Mouse (Mus musculus): ENCODE measurements around the gene Fam133b. TPM values are rescaled to one million over a fixed set of nuclear protein-coding genes. Genes with fewer than 3 reads are reported as not detected.

Fam133b gene
- polyA plus RNA-seq, 1 experiment: 10.3 TPM

GRCm38 (mm10) chr5:3536592-3537212 is 6.9 kb upstream of the Fam133b start:
- Histone ChIP-seq H3K27me3 (ENCODE audit: control insufficient read depth, insufficient read depth, insufficient read length) (no peaks in the 10 kb centered on the region), H3K4me2 (ENCODE audit: low read depth) (no peak overlapping the region), H3ac (ENCODE audit: control insufficient read depth, insufficient read length) (no peak overlapping the region), H3K4me3 (no peak overlapping the region), H3K79me2 (ENCODE audit: control insufficient read depth, insufficient read depth) (no peaks in the 10 kb centered on the region), H3K36me3 (ENCODE audit: control insufficient read depth, insufficient read depth) (no peaks in the 10 kb centered on the region)
- no peak for TF ChIP-seq SRF (IDR thresholded peaks at IDR 0.05; ENCODE audit: control insufficient read depth, insufficient read length, low read depth)
- TF ChIP-seq POLR2AphosphoS2 (IDR thresholded peaks at IDR 0.05; ENCODE audit: insufficient read length, low read depth): no peak
- TF ChIP-seq REST (IDR thresholded peaks at IDR 0.05; ENCODE audit: insufficient read depth, insufficient read length): no peak
- no peak for TF ChIP-seq USF1 (IDR thresholded peaks at IDR 0.05; ENCODE audit: low read depth)
- no peak for TF ChIP-seq POLR2A (IDR thresholded peaks at IDR 0.05; ENCODE audit: insufficient read length, low read depth)
- TF ChIP-seq MYOD1 (IDR thresholded peaks at IDR 0.05; ENCODE audit: control insufficient read depth in 1 of 3, insufficient read length in 2 of 3, low read depth in 2 of 3): no peak
- TF ChIP-seq TCF3 (IDR thresholded peaks at IDR 0.05; ENCODE audit: insufficient read length, low read depth): no peak
- no peak for TF ChIP-seq CEBPB (IDR thresholded peaks at IDR 0.05; ENCODE audit: insufficient read depth, poor library complexity, severe bottlenecking)
- no peak for TF ChIP-seq E2F4 (IDR thresholded peaks at IDR 0.05; ENCODE audit: insufficient read depth)
- no peak for TF ChIP-seq MAX (IDR thresholded peaks at IDR 0.05; ENCODE audit: low read depth)
- no peak for TF ChIP-seq MYOG (IDR thresholded peaks at IDR 0.05; ENCODE audit: control insufficient read depth in 1 of 3, insufficient read depth in 1 of 3, insufficient read length in 2 of 3, low read depth in 2 of 3)
- TF ChIP-seq TCF12 (IDR thresholded peaks at IDR 0.05; ENCODE audit: insufficient read depth, poor library complexity, severe bottlenecking): no peak

- Histone ChIP-seq H3K79me2 (ENCODE audit: control insufficient read depth, insufficient read depth) (no peaks in the 10 kb centered on the region), H3K27me3 (ENCODE audit: control insufficient read depth, insufficient read depth, insufficient read length) (no peaks in the 10 kb centered on the region), H3ac (ENCODE audit: control insufficient read depth, insufficient read length) (no peak overlapping the region), H3K4me3 (no peak overlapping the region), H3K36me3 (ENCODE audit: control insufficient read depth, insufficient read depth) (no peaks in the 10 kb centered on the region), H3K4me2 (ENCODE audit: low read depth) (peak overlapping the region; percentile 69)
- TF ChIP-seq MYOD1 (IDR thresholded peaks at IDR 0.05; ENCODE audit: control insufficient read depth in 1 of 3, insufficient read length in 2 of 3, low read depth in 2 of 3) (no peak), POLR2A (IDR thresholded peaks at IDR 0.05; ENCODE audit: insufficient read length, low read depth) (no peak), TCF12 (IDR thresholded peaks at IDR 0.05; ENCODE audit: insufficient read depth, poor library complexity, severe bottlenecking) (no peak), USF1 (IDR thresholded peaks at IDR 0.05; ENCODE audit: low read depth) (no peak), E2F4 (IDR thresholded peaks at IDR 0.05; ENCODE audit: insufficient read depth) (no peak), MAX (IDR thresholded peaks at IDR 0.05; ENCODE audit: low read depth) (no peak), MYOG (IDR thresholded peaks at IDR 0.05; ENCODE audit: control insufficient read depth in 1 of 3, insufficient read depth in 1 of 3, insufficient read length in 2 of 3, low read depth in 2 of 3) (no peak), REST (IDR thresholded peaks at IDR 0.05; ENCODE audit: insufficient read depth, insufficient read length) (no peak), TCF3 (IDR thresholded peaks at IDR 0.05; ENCODE audit: insufficient read length, low read depth) (no peak)
Measured at GRCm38 (mm10) chr5:3538505-3539472, 4.8 kb upstream of the Fam133b start.

GRCm38 (mm10) chr5:3541871-3542270 is 1.8 kb upstream of the Fam133b start:
- no peak for TF ChIP-seq TCF12 (IDR thresholded peaks at IDR 0.05; ENCODE audit: insufficient read depth, poor library complexity, severe bottlenecking)
- no peak for TF ChIP-seq CEBPB (IDR thresholded peaks at IDR 0.05; ENCODE audit: insufficient read depth, poor library complexity, severe bottlenecking)
- TF ChIP-seq POLR2A (IDR thresholded peaks at IDR 0.05; ENCODE audit: insufficient read length, low read depth): no peak
- no peak for TF ChIP-seq TCF3 (IDR thresholded peaks at IDR 0.05; ENCODE audit: insufficient read length, low read depth)
- no peak for TF ChIP-seq REST (IDR thresholded peaks at IDR 0.05; ENCODE audit: insufficient read depth, insufficient read length)

GRCm38 (mm10) chr5:3544480-3544769 is 792 bp downstream of the Fam133b start:
- no peaks in the 10 kb centered on the region for H3K36me3 ChIP-seq (ENCODE audit: control insufficient read depth, insufficient read depth)
- H3ac ChIP-seq (ENCODE audit: control insufficient read depth, insufficient read length): peak overlapping the region; percentile 71
- no peaks in the 10 kb centered on the region for H3K27me3 ChIP-seq (ENCODE audit: control insufficient read depth, insufficient read depth, insufficient read length)
- peaks cover 55% of the 10 kb centered on the region for H3K79me2 ChIP-seq (ENCODE audit: control insufficient read depth, insufficient read depth)
- H3K4me3 ChIP-seq: peak overlapping the region; percentile 50
- peak overlapping the region; percentile 97 for H3K4me2 ChIP-seq (ENCODE audit: low read depth)
- TF ChIP-seq REST (IDR thresholded peaks at IDR 0.05; ENCODE audit: insufficient read depth, insufficient read length) (no peak), SRF (IDR thresholded peaks at IDR 0.05; ENCODE audit: control insufficient read depth, insufficient read length, low read depth) (no peak), POLR2A (IDR thresholded peaks at IDR 0.05; ENCODE audit: insufficient read length, low read depth) (no peak), CEBPB (IDR thresholded peaks at IDR 0.05; ENCODE audit: insufficient read depth, poor library complexity, severe bottlenecking) (no peak), E2F4 (IDR thresholded peaks at IDR 0.05; ENCODE audit: insufficient read depth) (no peak), MYOG (IDR thresholded peaks at IDR 0.05; ENCODE audit: control insufficient read depth in 1 of 3, insufficient read depth in 1 of 3, insufficient read length in 2 of 3, low read depth in 2 of 3) (no peak), MAX (IDR thresholded peaks at IDR 0.05; ENCODE audit: low read depth) (no peak), USF1 (IDR thresholded peaks at IDR 0.05; ENCODE audit: low read depth) (no peak), POLR2AphosphoS2 (IDR thresholded peaks at IDR 0.05; ENCODE audit: insufficient read length, low read depth) (no peak), TCF12 (IDR thresholded peaks at IDR 0.05; ENCODE audit: insufficient read depth, poor library complexity, severe bottlenecking) (no peak), MYOD1 (IDR thresholded peaks at IDR 0.05; ENCODE audit: control insufficient read depth in 1 of 3, insufficient read length in 2 of 3, low read depth in 2 of 3) (no peak), TCF3 (IDR thresholded peaks at IDR 0.05; ENCODE audit: insufficient read length, low read depth) (no peak)

More at GRCm38 (mm10) chr5:3541871-3542270, 1.8 kb upstream of the Fam133b start:
- Histone ChIP-seq H3ac (ENCODE audit: control insufficient read depth, insufficient read length) (no peak overlapping the region), H3K4me3 (no peak overlapping the region), H3K4me2 (ENCODE audit: low read depth) (no peak overlapping the region), H3K27me3 (ENCODE audit: control insufficient read depth, insufficient read depth, insufficient read length) (no peaks in the 10 kb centered on the region), H3K79me2 (ENCODE audit: control insufficient read depth, insufficient read depth) (peaks cover 29% of the 10 kb centered on the region), H3K36me3 (ENCODE audit: control insufficient read depth, insufficient read depth) (no peaks in the 10 kb centered on the region)

Data from myocyte (in vitro differentiated cells).